Mouse (Mus musculus) ovary, adult 18-20 months (tissue): ENCODE results near the gene Ccer1.
"Not testable (repeated sequence)": the region's sequence is repeated elsewhere in the genome, so short reads cannot be mapped to it uniquely, and the experiment has no call there.

ENCODE experiments used
- DNase-seq: peaks from one replicate; pipeline ENCODE4 v3.0.0; 2022; ENCODE audit warnings: low spot score, mixed read lengths

Gene Ccer1

GRCm38 (mm10) chr10:97692913-97693312 is at the start of gene Ccer1:
Gene Ccer1 (plus strand): TSS chr10:97693059.
- no peak for DNase-seq

- no peak for DNase-seq
Observed at GRCm38 (mm10) chr10:97643768-97644167, 49.1 kb upstream of the Ccer1 start, which contains the start of gene Epyc. Gene Epyc (plus strand): TSS chr10:97644068.

- no peak for DNase-seq
Observed at GRCm38 (mm10) chr10:97650334-97650733, 42.5 kb upstream of the Ccer1 start.

GRCm38 (mm10) chr10:97659489-97659888 is 33.4 kb upstream of the Ccer1 start:
- DNase-seq, result no peak

GRCm38 (mm10) chr10:97668656-97669055 is 24.2 kb upstream of the Ccer1 start:
- DNase-seq, result no peak

- DNase-seq, result no peak
Observed at GRCm38 (mm10) chr10:97670202-97670601, 22.7 kb upstream of the Ccer1 start.

GRCm38 (mm10) chr10:97673239-97673638 is 19.6 kb upstream of the Ccer1 start:
- DNase-seq, result no peak

GRCm38 (mm10) chr10:97682981-97683380 is 9.9 kb upstream of the Ccer1 start:
- DNase-seq, result no peak

GRCm38 (mm10) chr10:97687198-97687597 is 5.7 kb upstream of the Ccer1 start:
- no peak for DNase-seq

- no peak for DNase-seq
Observed at GRCm38 (mm10) chr10:97689425-97689824, 3.4 kb upstream of the Ccer1 start.

GRCm38 (mm10) chr10:97693398-97694135 is 708 bp downstream of the Ccer1 start:
- DNase-seq, result no peak

- DNase-seq, result no peak
Observed at GRCm38 (mm10) chr10:97702321-97702720, 9.5 kb downstream of the Ccer1 start.

- DNase-seq, result no peak
Observed at GRCm38 (mm10) chr10:97704562-97704961, 11.7 kb downstream of the Ccer1 start.

- no peak for DNase-seq
Observed at GRCm38 (mm10) chr10:97712687-97713086, 19.8 kb downstream of the Ccer1 start.

- no peak for DNase-seq
Observed at GRCm38 (mm10) chr10:97714584-97714983, 21.7 kb downstream of the Ccer1 start.

GRCm38 (mm10) chr10:97715289-97715906 is 22.5 kb downstream of the Ccer1 start:
- no peak for DNase-seq

- DNase-seq, result no peak
Observed at GRCm38 (mm10) chr10:97717233-97717632, 24.4 kb downstream of the Ccer1 start.

GRCm38 (mm10) chr10:97718021-97718420 is 25.2 kb downstream of the Ccer1 start:
- no peak for DNase-seq

GRCm38 (mm10) chr10:97720625-97721024 is 27.8 kb downstream of the Ccer1 start:
- DNase-seq, result no peak

GRCm38 (mm10) chr10:97722709-97723108 is 29.9 kb downstream of the Ccer1 start:
- DNase-seq, result no peak

GRCm38 (mm10) chr10:97725929-97726328 is 33.1 kb downstream of the Ccer1 start:
- DNase-seq, result no peak

- not testable (repeated sequence) for DNase-seq
Observed at GRCm38 (mm10) chr10:97726655-97727054, 33.8 kb downstream of the Ccer1 start, which contains the start of gene C030005K15Rik. Gene C030005K15Rik (minus strand): TSS chr10:97726755.
